Mouse (Mus musculus) lung, postnatal 0 days (tissue): ENCODE results near the gene Adam22. TPM values are rescaled to one million over a fixed set of nuclear protein-coding genes. Genes with fewer than 3 reads are reported as not detected.
A peak's percentile ranks its signal among the peaks of the same experiment; 100 is the strongest.
"Not testable (repeated sequence)": the region's sequence is repeated elsewhere in the genome, so short reads cannot be mapped to it uniquely, and the experiment has no call there.

Experiments
- ATAC-seq: fragments of 200-750 bp; cut with Nextera tagmentation; 2 replicates; pipeline ENCODE4 v1.8.0; 2017; ENCODE audit warnings: moderate library complexity
- DNase-seq: peaks from one replicate; pipeline ENCODE4 v3.0.0-alpha.2; 2016; ENCODE audit warnings: low spot score
- H3K27ac ChIP-seq: fragments of 300-500 bp; sonication (generic); 2 replicates; pipeline ENCODE4 v1.5.1; 2014; ENCODE audit warnings: antibody characterized with exemption, mild to moderate bottlenecking, low read length, mixed read lengths
- H3K27me3 ChIP-seq: fragments of 300-500 bp; sonication (generic); replicated peaks from 2 replicates; pipeline ENCODE4 v1.6.1; 2014; ENCODE audit warnings: low read length, mixed read lengths; ENCODE audit not compliant: insufficient read depth
- H3K36me3 ChIP-seq: fragments of 300-500 bp; sonication (generic); 2 replicates; pipeline ENCODE4 v1.6.1; 2014; ENCODE audit warnings: low read length, mixed read lengths; ENCODE audit not compliant: insufficient read depth
- H3K4me1 ChIP-seq: fragments of 300-500 bp; sonication (generic); 2 replicates; pipeline ENCODE4 v1.6.1; 2014; ENCODE audit warnings: antibody characterized with exemption, low read depth, low read length, mixed read lengths; ENCODE audit not compliant: insufficient read depth
- H3K4me2 ChIP-seq: fragments of 300-500 bp; sonication (generic); replicated peaks from 2 replicates; pipeline ENCODE4 v1.6.1; 2014; ENCODE audit warnings: low read depth, mild to moderate bottlenecking, low read length, moderate library complexity, mixed read lengths
- H3K4me3 ChIP-seq: fragments of 300-500 bp; sonication (generic); 2 replicates; pipeline ENCODE4 v1.5.1; 2014; ENCODE audit warnings: low read depth, low read length
- H3K9ac ChIP-seq: fragments of 300-500 bp; sonication (generic); replicated peaks from 2 replicates; pipeline ENCODE4 v1.6.1; 2014; ENCODE audit warnings: low read depth, mild to moderate bottlenecking
- H3K9me3 ChIP-seq: fragments of 300-500 bp; sonication (generic); 2 replicates; pipeline ENCODE4 v1.6.1; 2016; ENCODE audit warnings: low read length, mixed read lengths
- CTCF ChIP-seq: IDR thresholded peaks from 2 replicates; pipeline ENCODE4 v1.5.1; 2016; ENCODE audit warnings: antibody characterized with exemption, mild to moderate bottlenecking
- EP300 ChIP-seq: IDR thresholded peaks from 2 replicates; pipeline ENCODE4 v1.6.1; 2016; ENCODE audit warnings: antibody characterized with exemption, mild to moderate bottlenecking, control low read depth
- WGBS: fragments of 180-500 bp; shearing (Covaris S2); extraction: QIAGEN DNeasy Blood & Tissue Kit; methylation state at CpG from one replicate; pipeline ENCODE4 v1.1.7; 2014; 5-methylcytosine and 5-hydroxymethylcytosine counted together
- polyA plus RNA-seq: library from polyadenylated mRNA; unstranded; fragments of >200 nt; fragmentation: Nextera tagmentation; extraction: Ambion mirVana; gene quantifications from 2 replicates; pipeline ENCODE4 v1.2.1, GENCODE M21; 2015

Gene Adam22
- polyA plus RNA-seq, 1 experiment from 2014 or later = 2.6 TPM

- H3K27ac ChIP-seq = no peak overlapping the region
- DNase-seq (no peak), ATAC-seq (no peak)
- no peak overlapping the region for H3K9ac ChIP-seq
- no peak overlapping the region for H3K4me3 ChIP-seq
- no peaks in the 10 kb centered on the region for H3K4me1 ChIP-seq
- no peaks in the 10 kb centered on the region for H3K36me3 ChIP-seq
- no peak overlapping the region for H3K4me2 ChIP-seq
- no peaks in the 10 kb centered on the region for H3K27me3 ChIP-seq
- TF ChIP-seq CTCF (no peak), EP300 (no peak)
- H3K9me3 ChIP-seq = no peaks in the 10 kb centered on the region
- 81% methylated on average over 8 of the region's 8 CpGs for WGBS
Observed at GRCm38 (mm10) chr5:8223597-8224320, 144.2 kb downstream of the Adam22 start.

DNA sequence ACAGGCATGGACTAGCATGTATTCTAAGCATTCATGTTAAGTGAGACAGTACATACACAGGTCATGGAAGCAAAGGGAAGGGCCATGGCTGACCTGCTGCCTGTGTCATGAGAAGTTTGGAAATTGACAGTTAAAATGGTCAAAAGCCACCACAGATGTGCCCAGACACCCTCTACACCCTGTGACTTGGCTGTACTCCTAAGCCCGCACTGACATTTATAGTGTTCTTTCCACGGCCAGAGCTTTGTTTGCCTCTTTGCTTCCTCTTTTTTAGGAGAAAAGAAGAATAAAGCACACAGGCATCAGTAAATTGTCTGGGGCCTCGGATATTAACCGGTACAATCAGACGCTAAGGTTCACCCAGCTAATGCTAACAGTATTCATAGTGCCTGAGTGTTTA is 146.3 kb downstream of the Adam22 start:
- H3K27me3 ChIP-seq = no peaks in the 10 kb centered on the region
- no peak overlapping the region for H3K4me2 ChIP-seq
- WGBS = 76% methylated on average over 5 of the region's 5 CpGs
- TF ChIP-seq CTCF (no peak), EP300 (no peak)
- H3K36me3 ChIP-seq = no peaks in the 10 kb centered on the region
- no peak overlapping the region for H3K27ac ChIP-seq
- H3K4me1 ChIP-seq = no peaks in the 10 kb centered on the region
- no peak for DNase-seq
- no peaks in the 10 kb centered on the region for H3K9me3 ChIP-seq
- no peak overlapping the region for H3K4me3 ChIP-seq
- no peak overlapping the region for H3K9ac ChIP-seq
- no peak for ATAC-seq

GRCm38 (mm10) chr5:8215841-8216240 is 152.1 kb downstream of the Adam22 start:
- H3K4me3 ChIP-seq = no peak overlapping the region
- TF ChIP-seq CTCF = no peak
- no peak for TF ChIP-seq EP300

GRCm38 (mm10) chr5:8184992-8185391 is 183.0 kb downstream of the Adam22 start:
- not testable (repeated sequence) for DNase-seq, H3K27me3 ChIP-seq, ATAC-seq, H3K36me3 ChIP-seq, H3K9me3 ChIP-seq, H3K9ac ChIP-seq, H3K4me3 ChIP-seq, H3K4me1 ChIP-seq, H3K4me2 ChIP-seq, H3K27ac ChIP-seq
- 79% methylated on average over 1 of the region's 1 CpGs for WGBS

More at GRCm38 (mm10) chr5:8215841-8216240, 152.1 kb downstream of the Adam22 start:
- no peak for DNase-seq
- Histone ChIP-seq H3K27me3 (no peaks in the 10 kb centered on the region), H3K9me3 (no peaks in the 10 kb centered on the region), H3K4me1 (no peaks in the 10 kb centered on the region), H3K9ac (no peak overlapping the region), H3K4me2 (no peak overlapping the region), H3K36me3 (no peaks in the 10 kb centered on the region), H3K27ac (no peak overlapping the region)
- no peak for ATAC-seq
- WGBS = 38% methylated on average over 1 of the region's 1 CpGs

DNA sequence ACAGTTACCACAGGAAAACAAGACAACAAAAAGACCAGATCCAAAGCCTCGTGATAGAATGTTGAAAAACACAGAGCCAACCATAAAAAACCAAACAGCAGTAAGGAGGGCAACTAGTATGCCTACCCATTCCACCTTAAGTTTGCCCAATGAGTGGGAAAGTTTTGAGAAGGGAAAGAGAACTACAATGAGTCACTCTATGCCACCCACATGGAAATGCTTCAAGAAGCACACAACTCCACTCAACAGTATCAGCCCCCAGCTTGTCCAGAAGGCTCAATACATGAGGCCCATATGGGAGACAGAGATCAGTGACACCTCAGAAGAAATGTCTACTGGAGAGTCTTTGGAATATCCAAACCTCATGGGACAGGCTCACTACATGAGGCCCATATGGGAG is 187.3 kb downstream of the Adam22 start:
- H3K27me3 ChIP-seq = no peaks in the 10 kb centered on the region
- 74% methylated on average over 1 of the region's 1 CpGs for WGBS

GRCm38 (mm10) chr5:8178111-8178510 is 189.8 kb downstream of the Adam22 start:
- Histone ChIP-seq H3K36me3 (no peaks in the 10 kb centered on the region), H3K27ac (no peak overlapping the region), H3K27me3 (no peaks in the 10 kb centered on the region), H3K4me3 (no peak overlapping the region), H3K9ac (no peak overlapping the region), H3K4me1 (no peaks in the 10 kb centered on the region), H3K4me2 (no peak overlapping the region), H3K9me3 (no peaks in the 10 kb centered on the region)
- ATAC-seq (no peak), DNase-seq (no peak)
- 82% methylated on average over 17 of the region's 17 CpGs for WGBS
- no peak for TF ChIP-seq CTCF

More for the DNA sequence above, 187.3 kb downstream of the Adam22 start:
- Histone ChIP-seq H3K9ac (no peak overlapping the region), H3K36me3 (no peaks in the 10 kb centered on the region), H3K4me2 (no peak overlapping the region), H3K4me3 (no peak overlapping the region), H3K9me3 (no peaks in the 10 kb centered on the region), H3K27ac (no peak overlapping the region), H3K4me1 (no peaks in the 10 kb centered on the region)
- no peak for DNase-seq
- TF ChIP-seq EP300 = no peak
- no peak for TF ChIP-seq CTCF
- ATAC-seq = no peak

DNA sequence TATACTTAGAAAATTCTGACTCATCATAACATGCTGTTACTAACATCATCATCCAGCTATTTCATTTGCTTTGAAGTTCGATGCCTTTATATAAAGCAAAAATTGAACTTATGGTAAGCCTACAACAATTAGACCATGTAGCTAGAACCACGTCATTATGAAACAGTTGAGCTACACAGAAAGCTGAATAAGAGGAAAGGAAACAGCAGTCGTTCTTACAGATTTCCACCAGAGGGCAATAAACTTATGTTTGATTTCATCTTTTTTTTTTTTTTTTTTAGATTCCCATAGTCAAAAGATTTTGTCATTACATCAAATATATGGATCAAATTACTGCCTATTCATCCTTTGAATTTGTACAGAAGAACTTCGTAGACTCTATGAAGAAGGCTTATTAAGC is 203.2 kb downstream of the Adam22 start:
- DNase-seq (peak; percentile 61), ATAC-seq (no peak)
- H3K4me2 ChIP-seq = no peak overlapping the region
- no peaks in the 10 kb centered on the region for H3K27me3 ChIP-seq
- TF ChIP-seq EP300 (no peak), CTCF (peak; percentile 45)
- H3K9me3 ChIP-seq = no peaks in the 10 kb centered on the region
- WGBS = 45% methylated on average over 4 of the region's 4 CpGs
- no peak overlapping the region for H3K9ac ChIP-seq
- no peaks in the 10 kb centered on the region for H3K36me3 ChIP-seq
- H3K4me1 ChIP-seq = no peaks in the 10 kb centered on the region
- H3K4me3 ChIP-seq = no peak overlapping the region
- H3K27ac ChIP-seq = no peak overlapping the region
